Mouse (Mus musculus) left cerebral cortex, postnatal 25 days (tissue): ENCODE results near the gene Gm11983. TPM values are rescaled to one million over a fixed set of nuclear protein-coding genes. Genes with fewer than 3 reads are reported as not detected.
"Not testable (repeated sequence)": the region's sequence is repeated elsewhere in the genome, so short reads cannot be mapped to it uniquely, and the experiment has no call there.

Experiments used
- DNase-seq, 2 experiments: peaks; one replicate each; pipeline ENCODE4 v3.0.0; 2022; ENCODE audit warnings: low spot score in 2 of 2, mixed read lengths in 1 of 2
- intact Hi-C: fragments of 180-260 bp; cut with DNase I; formaldehyde crosslinking; loops from one replicate; pipeline ENCODE4 v1.15.1; 2025
- total RNA-seq, 2 experiments: library from RNA; stranded (reverse); gene quantifications; 2 replicates each; pipeline ENCODE4 v1.2.3; 2021

The Gm11983 gene
- total RNA-seq, 2 experiments from 2014 or later, result not detected

- intact Hi-C loops, DNase-seq: not testable (repeated sequence)
Measured at GRCm38 (mm10) chr11:6802879-6803278, 34.6 kb downstream of the Gm11983 start.

DNA sequence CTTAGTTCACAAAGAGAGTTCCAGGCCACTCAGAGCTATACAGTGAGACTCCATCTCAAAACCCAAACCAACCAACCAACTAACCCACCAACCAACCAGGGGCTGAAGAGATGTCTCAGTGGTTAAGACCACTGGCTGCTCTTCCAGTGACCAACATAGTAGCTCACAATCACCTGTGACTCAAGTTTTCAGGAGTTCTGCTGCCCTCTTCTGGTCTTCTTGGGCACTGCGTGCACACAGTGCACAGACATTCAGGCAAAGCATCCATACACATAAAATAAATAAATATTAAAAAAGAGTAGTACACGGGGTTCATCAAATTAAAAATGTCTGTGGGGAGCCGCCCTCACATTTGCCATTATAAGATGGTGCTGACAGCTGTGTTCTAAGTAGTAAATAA is 46.8 kb downstream of the Gm11983 start:
- no peak for DNase-seq
- intact Hi-C loops, result no loop called here

Other genes starting within 250 kb of the Gm11983 start
- gene Nacad, start 231.6 kb downstream of the Gm11983 start, total RNA-seq, result 10 to 100 TPM; 42.4 to 46.6 TPM
- 10 to 100 TPM; 47.0 to 49.6 TPM for gene Tbrg4, start 211.6 kb downstream of the Gm11983 start, total RNA-seq
- gene Wap, start 199.0 kb downstream of the Gm11983 start, total RNA-seq, result not detected
- gene Ramp3, start 179.1 kb downstream of the Gm11983 start, total RNA-seq, result 10 to 100 TPM; 17.6 to 18.1 TPM
- 100 to 1,000 TPM; 245 to 264 TPM for gene Adcy1, start 225.8 kb upstream of the Gm11983 start, total RNA-seq